Mouse (Mus musculus) ES-Bruce4 (cell line): ENCODE measurements around the gene Cacna1f. TPM values are rescaled to one million over a fixed set of nuclear protein-coding genes. Genes with fewer than 3 reads are reported as not detected.
A peak's percentile ranks its signal among the peaks of the same experiment; 100 is the strongest.

Experiments used
- H3K27ac ChIP-seq: 2 replicates; pipeline ENCODE4 v1.5.1; 2012; ENCODE audit warnings: low read length, inconsistent platforms; ENCODE audit not compliant: insufficient read depth
- H3K27me3 ChIP-seq: 2 replicates; pipeline ENCODE4 v1.6.1; 2012; ENCODE audit warnings: mild to moderate bottlenecking, low read length, inconsistent platforms; ENCODE audit not compliant: control insufficient read depth, poor library complexity, insufficient read depth, severe bottlenecking
- H3K36me3 ChIP-seq: 2 replicates; pipeline ENCODE4 v1.6.1; 2012; ENCODE audit warnings: inconsistent platforms, mild to moderate bottlenecking, low read length, moderate library complexity; ENCODE audit not compliant: control insufficient read depth, poor library complexity, insufficient read depth, severe bottlenecking
- H3K4me1 ChIP-seq: one replicate; pipeline ENCODE4 v1.8.1; 2011; ENCODE audit warnings: low read length; ENCODE audit not compliant: control insufficient read depth, insufficient read depth
- H3K4me3 ChIP-seq: 2 replicates; pipeline ENCODE4 v1.5.1; 2011; ENCODE audit warnings: low read depth, mild to moderate bottlenecking, low read length
- H3K9ac ChIP-seq: 2 replicates; pipeline ENCODE4 v1.6.1; 2012; ENCODE audit warnings: low read depth, mild to moderate bottlenecking, inconsistent platforms; ENCODE audit not compliant: poor library complexity, severe bottlenecking
- H3K9me3 ChIP-seq: replicated peaks from 2 replicates; pipeline ENCODE4 v1.6.1; 2012; ENCODE audit warnings: mild to moderate bottlenecking, low read length, inconsistent platforms; ENCODE audit not compliant: control insufficient read depth, poor library complexity, insufficient read depth, severe bottlenecking
- CTCF ChIP-seq: IDR thresholded peaks from one replicate; pipeline ENCODE4 v1.8.1; 2011; ENCODE audit warnings: low read depth, low read length
- EP300 ChIP-seq: IDR thresholded peaks from 2 replicates; pipeline ENCODE4 v1.6.1; 2011; ENCODE audit warnings: low read depth, low read length; ENCODE audit not compliant: insufficient read depth
- POLR2A ChIP-seq: IDR thresholded peaks from one replicate; pipeline ENCODE4 v1.8.1; 2011; ENCODE audit warnings: low read length; ENCODE audit not compliant: insufficient read depth
- polyA plus RNA-seq: library from polyadenylated mRNA; stranded (reverse); fragments of >200 nt; gene quantifications from 2 replicates; pipeline ENCODE4 v1.2.4, GENCODE M21; 2011; ENCODE audit warnings: low read depth; ENCODE audit not compliant: missing spikeins, insufficient read depth, insufficient read length

Gene Cacna1f
- polyA plus RNA-seq, 1 experiment, result 0.16 TPM

- Histone ChIP-seq H3K9me3 (no peaks in the 10 kb centered on the region), H3K27me3 (no peaks in the 10 kb centered on the region), H3K9ac (no peak within 1 kb of the TSS), H3K4me1 (no peaks in the 10 kb centered on the region), H3K4me3 (peak within 1 kb of the TSS; percentile 54), H3K27ac (no peak within 1 kb of the TSS), H3K36me3 (no peaks in the 10 kb centered on the region)
- TF ChIP-seq POLR2A (no peak), EP300 (peak; percentile 57; the same call in 1 of the 2 replicates)
Observed at GRCm38 (mm10) chrX:7638401-7639091, 31.7 kb downstream of the Cacna1f start, which contains the start of gene Syp. Gene Syp, plus strand, starts transcription at chrX:7638471.

DNA sequence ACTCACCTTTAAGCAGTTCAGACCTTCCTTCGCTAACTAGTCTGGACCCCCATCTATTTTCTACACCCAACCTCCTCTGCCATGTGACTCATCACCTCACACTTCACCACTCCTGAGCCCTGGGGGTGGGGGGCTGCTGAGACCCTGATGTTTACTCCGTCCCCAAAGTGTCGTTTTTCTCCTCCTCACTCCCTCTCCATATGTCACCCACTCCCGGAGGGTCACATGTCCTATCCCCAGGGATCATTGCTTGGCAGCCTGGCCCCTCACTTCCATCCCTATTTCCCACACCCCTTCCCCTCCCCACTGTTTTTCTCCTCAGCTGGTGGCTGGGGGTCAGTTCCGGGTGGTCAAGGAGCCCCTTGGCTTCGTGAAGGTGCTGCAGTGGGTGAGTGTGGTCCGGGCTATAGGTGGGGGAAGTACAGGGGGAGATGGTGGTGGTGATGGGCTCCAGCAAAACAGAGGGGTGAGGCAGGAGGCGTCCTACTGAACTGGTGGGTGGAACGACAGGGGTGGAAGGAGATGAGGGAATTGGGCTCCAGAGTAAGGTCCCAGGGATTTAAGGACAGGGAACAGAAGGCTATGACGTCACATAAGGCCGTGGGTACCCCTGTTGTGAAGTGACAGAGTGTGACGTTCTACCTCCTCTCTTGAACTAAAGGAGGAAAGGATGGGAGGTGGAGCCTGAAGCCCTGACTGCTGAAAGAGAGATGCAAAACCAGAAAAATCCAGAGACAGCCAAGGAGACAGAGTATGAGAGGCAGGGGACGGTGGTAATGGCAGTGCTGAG is 32.8 kb downstream of the Cacna1f start:
- Histone ChIP-seq H3K27ac (no peak overlapping the region), H3K4me3 (0 out of 2 replicates have a peak overlapping the region, but pooled peaks have one; percentile 52), H3K9ac (no peak overlapping the region), H3K36me3 (no peaks in the 10 kb centered on the region), H3K9me3 (no peaks in the 10 kb centered on the region), H3K27me3 (no peaks in the 10 kb centered on the region), H3K4me1 (no peaks in the 10 kb centered on the region)
- TF ChIP-seq POLR2A (no peak), EP300 (no peak), CTCF (no peak)

- no peaks in the 10 kb centered on the region for H3K9me3 ChIP-seq
- no peak overlapping the region for H3K9ac ChIP-seq
- no peaks in the 10 kb centered on the region for H3K4me1 ChIP-seq
- H3K27ac ChIP-seq, result no peak overlapping the region
- TF ChIP-seq CTCF (no peak), POLR2A (no peak), EP300 (no peak)
- H3K27me3 ChIP-seq, result no peaks in the 10 kb centered on the region
- no peaks in the 10 kb centered on the region for H3K36me3 ChIP-seq
- H3K4me3 ChIP-seq, result 0 out of 2 replicates have a peak overlapping the region, but pooled peaks have one; percentile 2
Observed at GRCm38 (mm10) chrX:7640785-7641184, 33.9 kb downstream of the Cacna1f start.

DNA sequence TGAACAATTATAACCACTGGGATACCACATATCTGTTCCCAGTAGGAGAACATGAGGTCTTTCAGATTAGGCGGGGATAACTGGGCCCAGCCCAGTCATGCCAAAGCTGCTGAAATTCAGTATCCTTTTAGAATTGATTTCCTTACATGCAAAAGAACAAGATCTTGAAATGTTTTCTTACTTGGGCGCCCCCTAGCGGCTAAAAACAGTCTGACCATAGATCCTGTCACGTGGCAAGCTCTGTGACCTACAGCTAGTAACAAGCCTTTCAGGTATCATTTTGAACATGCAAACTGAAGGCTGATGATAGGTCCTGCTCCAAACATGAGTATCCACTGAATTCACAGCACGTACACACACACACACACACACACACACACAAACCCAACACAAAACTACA is 38.5 kb downstream of the Cacna1f start:
- Histone ChIP-seq H3K4me3 (no peak overlapping the region), H3K36me3 (no peaks in the 10 kb centered on the region), H3K4me1 (no peaks in the 10 kb centered on the region), H3K9me3 (no peaks in the 10 kb centered on the region), H3K9ac (no peak overlapping the region), H3K27me3 (no peaks in the 10 kb centered on the region), H3K27ac (no peak overlapping the region)
- no peak for TF ChIP-seq CTCF
- no peak for TF ChIP-seq POLR2A
- TF ChIP-seq EP300, result no peak

DNA sequence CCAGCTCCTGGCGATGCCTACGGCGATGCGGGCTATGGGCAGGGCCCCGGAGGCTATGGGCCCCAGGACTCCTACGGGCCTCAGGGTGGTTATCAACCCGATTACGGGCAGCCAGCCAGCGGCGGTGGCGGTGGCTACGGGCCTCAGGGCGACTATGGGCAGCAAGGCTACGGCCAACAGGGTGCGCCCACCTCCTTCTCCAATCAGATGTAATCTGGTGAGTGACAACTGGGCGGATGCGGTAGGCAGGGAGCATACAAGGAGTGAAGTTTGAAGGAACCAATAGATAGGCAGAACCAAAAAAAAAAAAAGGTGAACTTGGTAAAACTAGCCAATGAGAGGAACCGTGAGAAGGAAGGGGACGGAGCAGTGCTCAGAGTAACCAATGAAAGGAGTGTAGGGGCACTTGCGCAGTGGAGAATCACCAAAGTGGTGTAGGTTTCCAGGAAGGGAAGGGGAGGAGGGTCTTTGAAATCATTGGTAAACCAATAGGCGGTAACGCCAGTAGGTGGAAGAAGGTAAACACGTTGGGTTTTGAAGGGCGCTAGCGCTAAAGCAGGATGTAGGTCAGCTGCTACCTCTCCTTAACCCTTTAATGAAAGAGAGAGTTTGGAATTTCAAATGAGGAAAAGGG is 41.9 kb downstream of the Cacna1f start:
- no peaks in the 10 kb centered on the region for H3K9me3 ChIP-seq
- H3K9ac ChIP-seq, result peak overlapping the region; percentile 71
- peak overlapping the region; percentile 80 for H3K4me3 ChIP-seq
- no peaks in the 10 kb centered on the region for H3K36me3 ChIP-seq
- no peaks in the 10 kb centered on the region for H3K27me3 ChIP-seq
- TF ChIP-seq POLR2A, result no peak
- no peak for TF ChIP-seq EP300
- no peak for TF ChIP-seq CTCF
- H3K27ac ChIP-seq, result peak overlapping the region; percentile 68
- H3K4me1 ChIP-seq, result peaks cover 2% of the 10 kb centered on the region
